Mouse (Mus musculus): ENCODE results near the gene Olfr513.

The Olfr513 gene

GRCm38 (mm10) chr7:108750673-108751072 is at the start of gene Olfr513:
Gene Olfr513 (plus strand): TSS chr7:108750973.
- ATAC-seq (ENCODE audit: insufficient number of reproducible peaks, low FRiP score, low TSS enrichment) = no peak

GRCm38 (mm10) chr7:108713020-108713419 is 37.8 kb upstream of the Olfr513 start, which contains the start of gene Olfr512:
Gene Olfr512 (plus strand): TSS chr7:108713320.
- no peak for ATAC-seq (ENCODE audit: insufficient number of reproducible peaks, low FRiP score, low TSS enrichment)

GRCm38 (mm10) chr7:108760411-108760810 is 9.6 kb downstream of the Olfr513 start:
- no peak for ATAC-seq (ENCODE audit: insufficient number of reproducible peaks, low FRiP score, low TSS enrichment)

- no peak for ATAC-seq (ENCODE audit: insufficient number of reproducible peaks, low FRiP score, low TSS enrichment)
Measured at GRCm38 (mm10) chr7:108797205-108797933, 46.6 kb downstream of the Olfr513 start.
